Mouse (Mus musculus) B cell, adult 2 months (primary cell): ENCODE measurements around the gene Gm10160.

Experiments
- DNase-seq, 2 experiments: peaks; one replicate each; pipeline ENCODE4 v3.0.0; 2022

Gm10160 gene

GRCm38 (mm10) chr7:81825381-81825780, 30.2 kb downstream of the Gm10160 start:
- DNase-seq, result no peak

- no peak for DNase-seq
Measured at GRCm38 (mm10) chr7:81824906-81825305, 30.7 kb downstream of the Gm10160 start.

- DNase-seq, result no peak
Measured at GRCm38 (mm10) chr7:81806067-81806466, 49.5 kb downstream of the Gm10160 start.
